Mouse (Mus musculus) lung, postnatal 0 days (tissue): ENCODE results near the gene Nod1.

ENCODE experiments used
- CTCF ChIP-seq: IDR thresholded peaks from 2 replicates; pipeline ENCODE4 v1.5.1; 2016; ENCODE audit warnings: antibody characterized with exemption, mild to moderate bottlenecking
- EP300 ChIP-seq: IDR thresholded peaks from 2 replicates; pipeline ENCODE4 v1.6.1; 2016; ENCODE audit warnings: antibody characterized with exemption, mild to moderate bottlenecking, control low read depth

GRCm38 (mm10) chr6:54902547-54902946 is 69.9 kb downstream of the Nod1 start:
- no peak for TF ChIP-seq EP300
- no peak for TF ChIP-seq CTCF
